ENCODE assay signal across 24 mouse cellular contexts in genomic region chr7:74508205-74508604, GRCm38 (mm10). TPM values are rescaled to one million over a fixed set of nuclear protein-coding genes. Genes with fewer than 3 reads are reported as not detected.
DNase-seq lines count a peak whose midpoint lies in the region; ATAC-seq and TF ChIP-seq lines count a peak whose summit lies in the region.
"Had no signal": no experiment of that assay in that cellular context is flagged by ENCODE, and none has a peak within 500 bp of the region (broad histone marks: within the 10 kb centered on the region; RNA-seq: fewer than 3 reads in every experiment).

No protein-coding gene starts in this region.

- H3K9me3 ChIP-seq in embryonic facial prominence, embryonic 11.5 days (replicated peaks; ENCODE audit: control insufficient read depth, low read length): no peaks in the 10 kb centered on the region
- no peaks in the 10 kb centered on the region for H3K9me3 ChIP-seq in embryonic facial prominence, embryonic 10.5 days
- no peaks in the 10 kb centered on the region for H3K9me3 ChIP-seq in lung, embryonic 14.5 days (ENCODE audit: low read depth, low read length)
- H3K9me3 ChIP-seq in midbrain, embryonic 15.5 days: no peaks in the 10 kb centered on the region
- H3K9me3 ChIP-seq in midbrain, embryonic 16.5 days (replicated peaks; ENCODE audit: control insufficient read depth, low read length, poor library complexity, severe bottlenecking): no peaks in the 10 kb centered on the region; the same call in 1 of the 2 replicates
- H3K9me3 ChIP-seq: heart, embryonic 10.5 days; hindbrain, embryonic 15.5 days; limb, embryonic 12.5 days; liver, embryonic 12.5 days; lung, embryonic 15.5 days; stomach, embryonic 15.5 days had no signal

- no peak for TF ChIP-seq CTCF in lung, embryonic 14.5 days (IDR thresholded peaks at IDR 0.05; ENCODE audit: low read depth)

- no peak overlapping the region for H3K27ac ChIP-seq in embryonic facial prominence, embryonic 11.5 days (replicated peaks; ENCODE audit: low read depth, low read length)
- H3K27ac ChIP-seq in embryonic facial prominence, embryonic 10.5 days (replicated peaks): no peak overlapping the region
- H3K27ac ChIP-seq in lung, embryonic 14.5 days (ENCODE audit: low read depth): no peak overlapping the region
- H3K27ac ChIP-seq in midbrain, embryonic 15.5 days: no peak overlapping the region
- no peak overlapping the region for H3K27ac ChIP-seq in midbrain, embryonic 16.5 days (ENCODE audit: low read length)
- H3K27ac ChIP-seq: gastrocnemius, adult 2 months; heart, embryonic 10.5 days; hindbrain, embryonic 15.5 days; kidney, postnatal 0 days; limb, embryonic 12.5 days; liver, embryonic 12.5 days; lung, embryonic 15.5 days; stomach, embryonic 15.5 days had no signal

- H3K4me2 ChIP-seq in embryonic facial prominence, embryonic 11.5 days (ENCODE audit: low read depth, low read length): no peak overlapping the region
- H3K4me2 ChIP-seq in lung, embryonic 14.5 days: no peak overlapping the region
- H3K4me2 ChIP-seq in midbrain, embryonic 15.5 days: no peak overlapping the region
- no peak overlapping the region for H3K4me2 ChIP-seq in midbrain, embryonic 16.5 days (ENCODE audit: low read length)
- H3K4me2 ChIP-seq: hindbrain, embryonic 15.5 days; limb, embryonic 12.5 days; liver, embryonic 12.5 days; lung, embryonic 15.5 days; stomach, embryonic 15.5 days had no signal

- H3K27me3 ChIP-seq in embryonic facial prominence, embryonic 11.5 days (ENCODE audit: control insufficient read depth, insufficient read depth, low read length): no peaks in the 10 kb centered on the region
- H3K27me3 ChIP-seq in embryonic facial prominence, embryonic 10.5 days (replicated peaks; ENCODE audit: low read depth, poor library complexity, severe bottlenecking): peaks cover 37% of the 10 kb centered on the region
- no peaks in the 10 kb centered on the region for H3K27me3 ChIP-seq in lung, embryonic 14.5 days (ENCODE audit: insufficient read depth, low read length)
- no peaks in the 10 kb centered on the region for H3K27me3 ChIP-seq in midbrain, embryonic 15.5 days (replicated peaks)
- H3K27me3 ChIP-seq in midbrain, embryonic 16.5 days (ENCODE audit: control insufficient read depth, insufficient read depth, low read depth, low read length): no peaks in the 10 kb centered on the region
- H3K27me3 ChIP-seq: limb, embryonic 12.5 days; liver, embryonic 12.5 days; lung, embryonic 15.5 days; Patski; stomach, embryonic 15.5 days had no signal

- WGBS in embryonic facial prominence, embryonic 11.5 days: 60% methylated on average over 4 of the region's 4 CpGs
- 62% methylated on average over 4 of the region's 4 CpGs for WGBS in embryonic facial prominence, embryonic 10.5 days
- 75% methylated on average over 4 of the region's 4 CpGs for WGBS in lung, embryonic 14.5 days
- WGBS in midbrain, embryonic 15.5 days: 22% methylated on average over 4 of the region's 4 CpGs
- WGBS in midbrain, embryonic 16.5 days: 28% methylated on average over 4 of the region's 4 CpGs

- DNase-seq in embryonic facial prominence, embryonic 11.5 days (ENCODE audit: low spot score): peak; percentile 11
- no peak for DNase-seq in embryonic facial prominence, embryonic 10.5 days (ENCODE audit: low spot score)
- DNase-seq in lung, embryonic 14.5 days: peak; percentile 48
- no peak for DNase-seq in lung, adult 18-20 months
- DNase-seq in retina, postnatal 1 day: peak; percentile 64
- DNase-seq in right cerebral cortex, postnatal 14 days: no peak
- DNase-seq: adrenal gland, postnatal 14 days; cerebellum, adult 11 months; cerebellum, postnatal 10 days; gastrocnemius, adult 2 months; kidney, adult 18-20 months; right cerebral cortex, postnatal 25 days; thymus, adult 18-20 months had no signal

- no peaks in the 10 kb centered on the region for H3K4me1 ChIP-seq in embryonic facial prominence, embryonic 11.5 days (ENCODE audit: control insufficient read depth, insufficient read depth, low read length)
- H3K4me1 ChIP-seq in embryonic facial prominence, embryonic 10.5 days: peaks cover 13% of the 10 kb centered on the region
- H3K4me1 ChIP-seq in lung, embryonic 14.5 days (ENCODE audit: insufficient read depth): no peaks in the 10 kb centered on the region
- H3K4me1 ChIP-seq in midbrain, embryonic 15.5 days: peaks cover 5% of the 10 kb centered on the region; the same call in 1 of the 2 replicates
- peaks cover 3% of the 10 kb centered on the region; the same call in 1 of the 2 replicates for H3K4me1 ChIP-seq in midbrain, embryonic 16.5 days (ENCODE audit: control insufficient read depth, insufficient read depth, low read length)
- H3K4me1 ChIP-seq: liver, embryonic 12.5 days; lung, embryonic 15.5 days; stomach, embryonic 15.5 days had no signal

- no peaks in the 10 kb centered on the region for H3K36me3 ChIP-seq in embryonic facial prominence, embryonic 11.5 days (replicated peaks; ENCODE audit: control insufficient read depth, insufficient read depth, low read depth, low read length)
- peaks cover 4% of the 10 kb centered on the region; the same call in 1 of the 2 replicates for H3K36me3 ChIP-seq in embryonic facial prominence, embryonic 10.5 days (replicated peaks)
- H3K36me3 ChIP-seq in lung, embryonic 14.5 days (ENCODE audit: insufficient read depth): no peaks in the 10 kb centered on the region
- H3K36me3 ChIP-seq in midbrain, embryonic 15.5 days (replicated peaks): peaks cover 3% of the 10 kb centered on the region; the same call in 1 of the 2 replicates
- no peaks in the 10 kb centered on the region; the same call in 1 of the 2 replicates for H3K36me3 ChIP-seq in midbrain, embryonic 16.5 days (ENCODE audit: control insufficient read depth, insufficient read depth, low read length)
- H3K36me3 ChIP-seq: hindbrain, embryonic 15.5 days; limb, embryonic 12.5 days; liver, embryonic 12.5 days; lung, embryonic 15.5 days; stomach, embryonic 15.5 days had no signal

- no peak overlapping the region for H3K9ac ChIP-seq in embryonic facial prominence, embryonic 11.5 days (replicated peaks; ENCODE audit: low read length)
- no peak overlapping the region for H3K9ac ChIP-seq in lung, embryonic 14.5 days
- H3K9ac ChIP-seq in midbrain, embryonic 15.5 days: no peak overlapping the region
- no peak overlapping the region for H3K9ac ChIP-seq in midbrain, embryonic 16.5 days (ENCODE audit: low read depth, low read length)
- H3K9ac ChIP-seq: hindbrain, embryonic 15.5 days; limb, embryonic 12.5 days; liver, embryonic 12.5 days; lung, embryonic 15.5 days; stomach, embryonic 15.5 days had no signal

- H3K4me3 ChIP-seq in embryonic facial prominence, embryonic 11.5 days (ENCODE audit: low read depth, low read length): no peak overlapping the region
- H3K4me3 ChIP-seq in embryonic facial prominence, embryonic 10.5 days: no peak overlapping the region
- H3K4me3 ChIP-seq in lung, embryonic 14.5 days (ENCODE audit: low read depth, low read length): no peak overlapping the region
- H3K4me3 ChIP-seq in midbrain, embryonic 15.5 days: no peak overlapping the region
- H3K4me3 ChIP-seq in midbrain, embryonic 16.5 days (ENCODE audit: low read depth, low read length): no peak overlapping the region
- H3K4me3 ChIP-seq: gastrocnemius, adult 2 months; heart, embryonic 10.5 days; hindbrain, embryonic 15.5 days; limb, embryonic 12.5 days; liver, embryonic 12.5 days; lung, embryonic 15.5 days; stomach, embryonic 15.5 days had no signal

- no peak; the same call in 1 of the 2 replicates for ATAC-seq in embryonic facial prominence, embryonic 11.5 days (replicated peaks; ENCODE audit: insufficient number of reproducible peaks, low FRiP score, low TSS enrichment, low read depth)
- no peak for ATAC-seq in lung, embryonic 14.5 days (ENCODE audit: insufficient read depth)
- 0 out of 2 replicates have a peak, but pooled peaks have one; percentile 37 for ATAC-seq in midbrain, embryonic 15.5 days (replicated peaks)
- ATAC-seq in midbrain, embryonic 16.5 days: no peak
- ATAC-seq: CD4-positive, CD25-positive, alpha-beta regulatory T cell, adult 4 months; liver, embryonic 12.5 days; Patski had no signal

RNA-seq across cellular contexts. Expression of gene Slco3a1, which starts 46.4 kb away (rescaled TPM):
- 6.6 and 6.7 TPM in 2 replicates for polyA plus RNA-seq in embryonic facial prominence, embryonic 11.5 days (2014; fragmentation: Nextera tagmentation; extraction: Ambion mirVana)
- polyA plus RNA-seq in embryonic facial prominence, embryonic 10.5 days (2016; fragmentation: Nextera tagmentation; extraction: Ambion mirVana): 7.4 and 7.9 TPM in 2 replicates
- 4.2 and 4.7 TPM in 2 replicates for polyA plus RNA-seq in lung, embryonic 14.5 days (2014; fragmentation: Nextera tagmentation; extraction: Ambion mirVana)
- 27.9 and 28.2 TPM in 2 replicates for polyA plus RNA-seq in midbrain, embryonic 15.5 days (2015; fragmentation: Nextera tagmentation; extraction: Ambion mirVana)
- polyA plus RNA-seq in midbrain, embryonic 16.5 days (2015; fragmentation: Nextera tagmentation; extraction: Ambion mirVana): 26.3 and 27.2 TPM in 2 replicates

Comparison
In these comparisons a context has a peak if more than half of its experiments do, and no peak if none do; other contexts are left out.
1. DNase-seq: peak in embryonic facial prominence, embryonic 11.5 days (single experiment), lung, embryonic 14.5 days (single experiment) and retina, postnatal 1 day (single experiment); none in embryonic facial prominence, embryonic 10.5 days (single experiment), lung, adult 18-20 months (0 of 2) and right cerebral cortex, postnatal 14 days (single experiment).